ENCODE assay signal across 8 mouse cellular contexts in the genomic region with DNA sequence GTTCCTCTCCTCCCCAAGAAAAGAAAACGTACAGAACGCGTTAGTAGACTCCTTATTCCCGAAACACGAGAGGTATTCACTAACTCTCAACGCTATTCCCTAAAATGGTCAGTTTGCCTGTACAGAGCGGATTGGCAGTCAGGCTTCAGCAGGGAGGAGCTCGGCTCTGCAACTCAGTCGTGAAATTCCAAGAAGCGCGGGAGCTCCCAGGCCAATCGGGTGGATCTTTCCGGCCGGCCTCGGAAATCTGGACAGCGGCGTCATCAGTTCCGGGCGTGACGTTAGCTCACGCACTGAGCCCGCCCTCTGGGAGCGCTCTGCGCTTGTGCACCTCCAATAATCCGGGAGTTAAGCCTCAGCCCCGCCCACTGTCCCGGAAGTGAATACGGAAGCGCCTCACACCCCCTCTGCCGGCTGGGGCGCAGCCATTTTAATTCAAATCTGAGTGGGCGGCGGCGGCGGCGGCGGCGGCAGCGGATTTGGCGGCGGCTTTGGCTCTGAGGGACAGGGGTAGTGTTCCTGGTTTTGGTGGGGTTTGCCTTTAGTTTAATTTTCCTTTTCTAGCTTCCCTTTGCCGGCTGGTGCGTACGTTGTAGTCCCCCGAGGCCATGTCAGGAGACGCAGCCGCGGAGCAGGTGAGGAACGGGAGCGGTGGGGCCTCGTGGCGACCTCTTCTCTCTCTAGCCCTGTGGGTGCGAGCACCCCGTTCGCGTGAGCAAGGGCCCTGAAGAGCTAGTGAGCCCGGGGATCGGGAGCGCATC. TPM values are rescaled to one million over a fixed set of nuclear protein-coding genes. Genes with fewer than 3 reads are reported as not detected.
DNase-seq lines count a peak whose midpoint lies in the region; ATAC-seq and TF ChIP-seq lines count a peak whose summit lies in the region.

A gene (plus strand): TSS at position 456 of the 761 bp plus-strand sequence.

- peak within 1 kb of the TSS; percentile 89 for H3K4me3 ChIP-seq in hindbrain, embryonic 13.5 days

- POLR2A ChIA-PET in Patski (lab: Charles Lee), result interaction anchor here (0.7 kb wide), 1 partner anchor 94 kb away, joined by 3 read pairs; no protein-coding TSS in a partner anchor

- under 1% methylated on average over 59 of the region's 59 CpGs for WGBS in hindbrain, embryonic 13.5 days

- H3K27me3 ChIP-seq in Patski, result no peaks in the 10 kb centered on the region
- H3K27me3 ChIP-seq in hindbrain, embryonic 13.5 days, result no peaks in the 10 kb centered on the region

- peak; percentile 95 for DNase-seq in Patski (ENCODE audit: low read depth, low spot score)
- peak; percentile 99 for DNase-seq in cerebellum, postnatal 14 days
- DNase-seq in frontal cortex, postnatal 14 days (ENCODE audit: low spot score in 2 of 2), result peak; percentile 99
- DNase-seq in layer of hippocampus, postnatal 25 days (ENCODE audit: extremely low spot score in 1 of 2, low spot score in 1 of 2), result peak; percentile 93 to 94
- peak; percentile 99 for DNase-seq in lung, postnatal 25 days (ENCODE audit: low spot score)
- DNase-seq in retina, embryonic 14.5 days (ENCODE audit: low spot score), result peak; percentile 100
- peak; percentile 98 for DNase-seq in thymus, postnatal 4 days

- H3K4me2 ChIP-seq in hindbrain, embryonic 13.5 days, result peak within 1 kb of the TSS; percentile 72

- H3K36me3 ChIP-seq in hindbrain, embryonic 13.5 days, result 0 out of 2 replicates have a peak, but pooled peaks cover 3% of the 10 kb centered on the region

- H3K9me3 ChIP-seq in hindbrain, embryonic 13.5 days, result no peaks in the 10 kb centered on the region

- in situ Hi-C loops in Patski (cut with MboI; ENCODE audit: low pct_unique_long_range_greater_than_20kb), result no loop called here

- CTCF ChIA-PET in Patski (lab: Charles Lee), result no interaction called here

- H3K4me1 ChIP-seq in hindbrain, embryonic 13.5 days (replicated peaks), result peaks cover 31% of the 10 kb centered on the region

- TF ChIP-seq CTCF in Patski (IDR thresholded peaks at IDR 0.05), result no peak

- H3K27ac ChIP-seq in hindbrain, embryonic 13.5 days, result peak within 1 kb of the TSS; percentile 95

- ATAC-seq in Patski, result peak; percentile 98
- ATAC-seq in hindbrain, embryonic 13.5 days (ENCODE audit: low FRiP score), result peak; percentile 99

- peak within 1 kb of the TSS; percentile 96 for H3K9ac ChIP-seq in hindbrain, embryonic 13.5 days

RNA-seq across cellular contexts. Expression of the gene that starts here (rescaled TPM):
- 30.9 TPM for polyA plus RNA-seq in Patski (2021)
- 106 and 111 TPM in 2 replicates for polyA plus RNA-seq in hindbrain, embryonic 13.5 days (2015; fragmentation: Nextera tagmentation; extraction: Ambion mirVana)
- 10 to 100 TPM; 40.2 to 47.5 TPM for total RNA-seq in layer of hippocampus, postnatal 25 days (2021)

Comparison
In these comparisons a context has a peak if more than half of its experiments do, and no peak if none do; other contexts are left out.
1. Peak in every context shown above with its lines: DNase-seq, ATAC-seq, H3K4me3 ChIP-seq and H3K27ac ChIP-seq.